8 mouse cellular contexts compared by ENCODE assay signal in genomic region chr6:97523118-97523517, GRCm38 (mm10).
A peak's percentile ranks its signal among the peaks of the same experiment; 100 is the strongest.
DNase-seq lines count a peak whose midpoint lies in the region; ATAC-seq lines count a peak whose summit lies in the region.

No protein-coding gene starts in this region.

- H3K4me1 ChIP-seq in embryonic facial prominence, embryonic 15.5 days = no peaks in the 10 kb centered on the region; the same call in 1 of the 2 replicates
- H3K4me1 ChIP-seq in heart, embryonic 13.5 days = peaks cover 18% of the 10 kb centered on the region
- H3K4me1 ChIP-seq in kidney, embryonic 16.5 days (ENCODE audit: insufficient read depth, low read length) = peaks cover 10% of the 10 kb centered on the region; the same call in 1 of the 2 replicates
- peaks cover 8% of the 10 kb centered on the region; the same call in 1 of the 2 replicates for H3K4me1 ChIP-seq in liver, embryonic 13.5 days (replicated peaks)
- H3K4me1 ChIP-seq in neural tube, embryonic 12.5 days = peaks cover 30% of the 10 kb centered on the region
- peaks cover under 1% of the 10 kb centered on the region; the same call in 1 of the 2 replicates for H3K4me1 ChIP-seq in stomach, embryonic 16.5 days (ENCODE audit: control insufficient read depth, insufficient read depth, low read length)

- 0 out of 2 replicates have a peak overlapping the region, but pooled peaks have one; percentile 28 for H3K4me2 ChIP-seq in embryonic facial prominence, embryonic 15.5 days (replicated peaks)
- peak overlapping the region; percentile 49 for H3K4me2 ChIP-seq in heart, embryonic 13.5 days
- H3K4me2 ChIP-seq in kidney, embryonic 16.5 days (replicated peaks; ENCODE audit: low read depth, low read length) = peak overlapping the region; percentile 48
- no peak overlapping the region for H3K4me2 ChIP-seq in liver, embryonic 13.5 days
- H3K4me2 ChIP-seq in neural tube, embryonic 12.5 days (replicated peaks) = no peak overlapping the region
- peak overlapping the region; percentile 42 for H3K4me2 ChIP-seq in stomach, embryonic 16.5 days (ENCODE audit: low read depth, low read length)

- no peak overlapping the region for H3K4me3 ChIP-seq in embryonic facial prominence, embryonic 15.5 days (replicated peaks)
- H3K4me3 ChIP-seq in heart, embryonic 13.5 days = 0 out of 2 replicates have a peak overlapping the region, but pooled peaks have one; percentile 15
- no peak overlapping the region; the same call in 1 of the 2 replicates for H3K4me3 ChIP-seq in kidney, embryonic 16.5 days (ENCODE audit: low read length)
- H3K4me3 ChIP-seq in liver, embryonic 13.5 days (replicated peaks) = no peak overlapping the region
- H3K4me3 ChIP-seq in neural tube, embryonic 12.5 days = no peak overlapping the region
- H3K4me3 ChIP-seq in stomach, embryonic 16.5 days (replicated peaks; ENCODE audit: low read length) = no peak overlapping the region

- H3K27ac ChIP-seq in embryonic facial prominence, embryonic 15.5 days (replicated peaks) = no peak overlapping the region
- H3K27ac ChIP-seq in heart, embryonic 13.5 days (replicated peaks) = no peak overlapping the region
- H3K27ac ChIP-seq in kidney, embryonic 16.5 days (ENCODE audit: low read length) = no peak overlapping the region
- no peak overlapping the region for H3K27ac ChIP-seq in liver, embryonic 13.5 days
- H3K27ac ChIP-seq in neural tube, embryonic 12.5 days = no peak overlapping the region
- no peak overlapping the region for H3K27ac ChIP-seq in stomach, embryonic 16.5 days (ENCODE audit: low read length)

- no peaks in the 10 kb centered on the region for H3K9me3 ChIP-seq in embryonic facial prominence, embryonic 15.5 days (replicated peaks)
- no peaks in the 10 kb centered on the region for H3K9me3 ChIP-seq in heart, embryonic 13.5 days
- no peaks in the 10 kb centered on the region for H3K9me3 ChIP-seq in kidney, embryonic 16.5 days (ENCODE audit: low read length)
- H3K9me3 ChIP-seq in liver, embryonic 13.5 days (replicated peaks) = no peaks in the 10 kb centered on the region
- no peaks in the 10 kb centered on the region for H3K9me3 ChIP-seq in neural tube, embryonic 12.5 days
- no peaks in the 10 kb centered on the region for H3K9me3 ChIP-seq in stomach, embryonic 16.5 days (replicated peaks; ENCODE audit: control insufficient read depth, low read length)

- no peaks in the 10 kb centered on the region for H3K36me3 ChIP-seq in embryonic facial prominence, embryonic 15.5 days
- no peaks in the 10 kb centered on the region for H3K36me3 ChIP-seq in heart, embryonic 13.5 days
- no peaks in the 10 kb centered on the region for H3K36me3 ChIP-seq in kidney, embryonic 16.5 days (ENCODE audit: insufficient read depth, low read length)
- H3K36me3 ChIP-seq in liver, embryonic 13.5 days = no peaks in the 10 kb centered on the region
- no peaks in the 10 kb centered on the region for H3K36me3 ChIP-seq in neural tube, embryonic 12.5 days
- no peaks in the 10 kb centered on the region for H3K36me3 ChIP-seq in stomach, embryonic 16.5 days (ENCODE audit: control insufficient read depth, insufficient read depth, low read length)

- H3K9ac ChIP-seq in embryonic facial prominence, embryonic 15.5 days = no peak overlapping the region
- no peak overlapping the region for H3K9ac ChIP-seq in heart, embryonic 13.5 days
- no peak overlapping the region for H3K9ac ChIP-seq in kidney, embryonic 16.5 days (replicated peaks; ENCODE audit: low read length)
- H3K9ac ChIP-seq in liver, embryonic 13.5 days = no peak overlapping the region
- no peak overlapping the region for H3K9ac ChIP-seq in neural tube, embryonic 12.5 days
- no peak overlapping the region for H3K9ac ChIP-seq in stomach, embryonic 16.5 days (ENCODE audit: low read length)

- WGBS in embryonic facial prominence, embryonic 15.5 days = under 1% methylated on average over 11 of the region's 11 CpGs
- WGBS in heart, embryonic 13.5 days = under 1% methylated on average over 11 of the region's 11 CpGs
- 0% methylated on average over 11 of the region's 11 CpGs for WGBS in kidney, embryonic 16.5 days
- under 1% methylated on average over 11 of the region's 11 CpGs for WGBS in liver, embryonic 13.5 days (ENCODE audit: insufficient replicate concordance)
- 3% methylated on average over 11 of the region's 11 CpGs for WGBS in neural tube, embryonic 12.5 days
- under 1% methylated on average over 11 of the region's 11 CpGs for WGBS in stomach, embryonic 16.5 days

- DNase-seq in B cell, adult 2 months = peak; percentile 76 to 77
- DNase-seq in adrenal gland, postnatal 4 days (ENCODE audit: low spot score in 2 of 2) = peak; percentile 47 to 68
- DNase-seq in liver, embryonic 13.5 days = peak; percentile 37

- no peak for ATAC-seq in embryonic facial prominence, embryonic 15.5 days (ENCODE audit: insufficient number of reproducible peaks, low FRiP score, low TSS enrichment, low read depth)
- peak; percentile 8; the same call in 1 of the 2 replicates for ATAC-seq in heart, embryonic 13.5 days (ENCODE audit: extremely low read depth, insufficient number of reproducible peaks, low FRiP score, low TSS enrichment)
- peak; percentile 50 for ATAC-seq in kidney, embryonic 16.5 days (ENCODE audit: low FRiP score, low TSS enrichment)
- peak; percentile 20; the same call in 1 of the 2 replicates for ATAC-seq in liver, embryonic 13.5 days (ENCODE audit: low read depth)
- peak; percentile 23 for ATAC-seq in neural tube, embryonic 12.5 days (ENCODE audit: low FRiP score, low read depth)
- peak; percentile 47; the same call in 1 of the 2 replicates for ATAC-seq in stomach, embryonic 16.5 days (ENCODE audit: insufficient read depth, low FRiP score)

- H3K27me3 ChIP-seq in embryonic facial prominence, embryonic 15.5 days = peaks cover 6% of the 10 kb centered on the region; the same call in 1 of the 2 replicates
- peaks cover 11% of the 10 kb centered on the region for H3K27me3 ChIP-seq in heart, embryonic 13.5 days (replicated peaks)
- H3K27me3 ChIP-seq in kidney, embryonic 16.5 days (ENCODE audit: insufficient read depth, low read length) = no peaks in the 10 kb centered on the region
- no peaks in the 10 kb centered on the region for H3K27me3 ChIP-seq in liver, embryonic 13.5 days
- no peaks in the 10 kb centered on the region for H3K27me3 ChIP-seq in neural tube, embryonic 12.5 days (replicated peaks)
- no peaks in the 10 kb centered on the region for H3K27me3 ChIP-seq in stomach, embryonic 16.5 days (ENCODE audit: control insufficient read depth, insufficient read depth, low read length)

Comparison
In these comparisons a context has a peak if more than half of its experiments do, and no peak if none do; other contexts are left out.
1. H3K4me2 ChIP-seq: peak in embryonic facial prominence, embryonic 15.5 days (single experiment), heart, embryonic 13.5 days (single experiment), kidney, embryonic 16.5 days (single experiment) and stomach, embryonic 16.5 days (single experiment); none in liver, embryonic 13.5 days (single experiment) and neural tube, embryonic 12.5 days (single experiment).
2. Peak in every context shown above with its lines, with median percentiles within 50 percentile points of each other: DNase-seq.